ENCODE assay signal across 8 mouse cellular contexts in the genomic region with DNA sequence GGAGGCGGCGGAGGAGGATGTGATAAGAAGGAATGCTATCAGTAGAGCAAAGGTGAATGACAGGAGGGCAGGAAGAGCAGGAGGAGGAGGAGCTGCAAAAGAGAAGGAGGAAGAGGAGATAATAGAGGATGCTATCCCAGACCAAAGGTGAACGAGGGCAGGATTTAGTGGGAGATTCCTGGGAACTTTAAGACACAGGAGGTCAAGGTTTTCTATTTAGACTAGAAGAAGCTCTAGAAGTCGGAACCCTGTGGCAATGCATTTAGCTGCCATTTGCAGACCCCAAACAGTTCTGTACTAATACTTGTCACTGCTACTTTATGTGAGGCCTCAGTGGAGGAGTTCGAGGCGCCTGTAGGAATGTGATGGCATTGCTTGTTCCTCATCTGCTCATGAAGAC. TPM values are rescaled to one million over a fixed set of nuclear protein-coding genes. Genes with fewer than 3 reads are reported as not detected.
DNase-seq lines count a peak whose midpoint lies in the region; ATAC-seq and TF ChIP-seq lines count a peak whose summit lies in the region.

Gene Emb, plus strand, starts transcription at position 301 of the 400 bp plus-strand sequence.

- TF ChIP-seq CTCF in lung, embryonic 14.5 days (IDR thresholded peaks at IDR 0.05; ENCODE audit: low read depth) = no peak

- H3K4me3 ChIP-seq in lung, embryonic 14.5 days (ENCODE audit: low read depth, low read length) = no peak within 1 kb of the TSS
- no peak within 1 kb of the TSS for H3K4me3 ChIP-seq in embryonic facial prominence, embryonic 14.5 days (ENCODE audit: low read depth, low read length)
- no peak within 1 kb of the TSS for H3K4me3 ChIP-seq in hindbrain, embryonic 12.5 days
- H3K4me3 ChIP-seq in liver, embryonic 15.5 days (replicated peaks) = no peak within 1 kb of the TSS

- H3K36me3 ChIP-seq in lung, embryonic 14.5 days (ENCODE audit: insufficient read depth) = no peaks in the 10 kb centered on the region
- H3K36me3 ChIP-seq in embryonic facial prominence, embryonic 14.5 days (ENCODE audit: control insufficient read depth, insufficient read depth, low read length) = no peaks in the 10 kb centered on the region
- no peaks in the 10 kb centered on the region for H3K36me3 ChIP-seq in hindbrain, embryonic 12.5 days
- no peaks in the 10 kb centered on the region for H3K36me3 ChIP-seq in liver, embryonic 15.5 days (replicated peaks)

- H3K9me3 ChIP-seq in lung, embryonic 14.5 days (ENCODE audit: low read depth, low read length) = no peaks in the 10 kb centered on the region
- no peaks in the 10 kb centered on the region for H3K9me3 ChIP-seq in embryonic facial prominence, embryonic 14.5 days (ENCODE audit: control insufficient read depth, low read length)
- no peaks in the 10 kb centered on the region for H3K9me3 ChIP-seq in hindbrain, embryonic 12.5 days (replicated peaks)
- no peaks in the 10 kb centered on the region for H3K9me3 ChIP-seq in liver, embryonic 15.5 days (replicated peaks)

- no peak within 1 kb of the TSS for H3K27ac ChIP-seq in lung, embryonic 14.5 days (ENCODE audit: low read depth)
- no peak within 1 kb of the TSS for H3K27ac ChIP-seq in embryonic facial prominence, embryonic 14.5 days (replicated peaks; ENCODE audit: low read depth, low read length)
- H3K27ac ChIP-seq in hindbrain, embryonic 12.5 days = no peak within 1 kb of the TSS
- H3K27ac ChIP-seq in liver, embryonic 15.5 days (replicated peaks) = no peak within 1 kb of the TSS

- H3K9ac ChIP-seq in lung, embryonic 14.5 days = no peak within 1 kb of the TSS
- H3K9ac ChIP-seq in embryonic facial prominence, embryonic 14.5 days (ENCODE audit: low read depth, low read length) = no peak within 1 kb of the TSS
- no peak within 1 kb of the TSS for H3K9ac ChIP-seq in hindbrain, embryonic 12.5 days
- no peak within 1 kb of the TSS for H3K9ac ChIP-seq in liver, embryonic 15.5 days

- ATAC-seq in lung, embryonic 14.5 days (ENCODE audit: insufficient read depth) = no peak
- no peak for ATAC-seq in embryonic facial prominence, embryonic 14.5 days (ENCODE audit: low read depth)
- no peak for ATAC-seq in hindbrain, embryonic 12.5 days (ENCODE audit: low FRiP score)
- no peak for ATAC-seq in liver, embryonic 15.5 days (ENCODE audit: insufficient read depth)

- WGBS in lung, embryonic 14.5 days = 42% methylated on average over 6 of the region's 6 CpGs
- 68% methylated on average over 6 of the region's 6 CpGs for WGBS in embryonic facial prominence, embryonic 14.5 days
- 76% methylated on average over 6 of the region's 6 CpGs for WGBS in hindbrain, embryonic 12.5 days
- WGBS in liver, embryonic 15.5 days (ENCODE audit: insufficient replicate concordance) = 34% methylated on average over 6 of the region's 6 CpGs

- no peak within 1 kb of the TSS for H3K4me2 ChIP-seq in lung, embryonic 14.5 days
- no peak within 1 kb of the TSS for H3K4me2 ChIP-seq in embryonic facial prominence, embryonic 14.5 days (ENCODE audit: low read depth, low read length)
- no peak within 1 kb of the TSS for H3K4me2 ChIP-seq in hindbrain, embryonic 12.5 days (replicated peaks)
- H3K4me2 ChIP-seq in liver, embryonic 15.5 days = no peak within 1 kb of the TSS

- H3K27me3 ChIP-seq in lung, embryonic 14.5 days (ENCODE audit: insufficient read depth, low read length) = no peaks in the 10 kb centered on the region
- no peaks in the 10 kb centered on the region for H3K27me3 ChIP-seq in embryonic facial prominence, embryonic 14.5 days (replicated peaks; ENCODE audit: control insufficient read depth, insufficient read depth, low read length)
- no peaks in the 10 kb centered on the region for H3K27me3 ChIP-seq in hindbrain, embryonic 12.5 days
- H3K27me3 ChIP-seq in liver, embryonic 15.5 days = no peaks in the 10 kb centered on the region

- no peak for DNase-seq in lung, embryonic 14.5 days
- DNase-seq in lung, postnatal 10 days = no peak
- DNase-seq in embryonic facial prominence, embryonic 14.5 days (ENCODE audit: low spot score) = no peak
- no peak for DNase-seq in right cerebral cortex, adult 2 months (ENCODE audit: low spot score in 2 of 2)
- no peak for DNase-seq in frontal cortex, postnatal 25 days (ENCODE audit: low spot score in 2 of 2)
- no peak for DNase-seq in spleen, postnatal 4 days (ENCODE audit: low spot score in 2 of 2)

- H3K4me1 ChIP-seq in lung, embryonic 14.5 days (ENCODE audit: insufficient read depth) = no peaks in the 10 kb centered on the region
- no peaks in the 10 kb centered on the region; the same call in 1 of the 2 replicates for H3K4me1 ChIP-seq in embryonic facial prominence, embryonic 14.5 days (ENCODE audit: control insufficient read depth, insufficient read depth, low read length)
- no peaks in the 10 kb centered on the region for H3K4me1 ChIP-seq in hindbrain, embryonic 12.5 days
- H3K4me1 ChIP-seq in liver, embryonic 15.5 days (replicated peaks) = no peaks in the 10 kb centered on the region

RNA-seq across cellular contexts. Expression of gene Emb, which starts in this region (rescaled TPM):
- polyA plus RNA-seq in lung, embryonic 14.5 days (2014; fragmentation: Nextera tagmentation; extraction: Ambion mirVana) = 12.1 and 13.8 TPM in 2 replicates
- polyA plus RNA-seq in embryonic facial prominence, embryonic 14.5 days (2014; fragmentation: Nextera tagmentation; extraction: Ambion mirVana) = 31.7 and 34.5 TPM in 2 replicates
- 15.5 and 16.1 TPM in 2 replicates for polyA plus RNA-seq in hindbrain, embryonic 12.5 days (2016; fragmentation: Nextera tagmentation; extraction: Ambion mirVana)
- 15.4 and 20.4 TPM in 2 replicates for polyA plus RNA-seq in liver, embryonic 15.5 days (2015; fragmentation: Nextera tagmentation; extraction: Ambion mirVana)
